Mouse (Mus musculus) left cerebral cortex, adult 2 months (tissue): ENCODE measurements at regions not wholly inside any gene's neighbourhood (a gene's known extent, or its start where the extent isn't known, plus 50 kb on each side); places are given as distances from the start of the nearest gene placed in this dataset.

Experiments used
- DNase-seq, 2 experiments: peaks; one replicate each; pipeline ENCODE4 v3.0.0; 2021 to 2022; ENCODE audit warnings: low spot score in 2 of 2, mixed read lengths in 1 of 2; ENCODE audit errors: extremely low spot score in 1 of 2
- H3K27ac ChIP-seq: fragments of 200-600 bp; 2 replicates; pipeline ENCODE4 v1.8.1; 2022
- H3K4me3 ChIP-seq: fragments of 200-600 bp; 2 replicates; pipeline ENCODE4 v1.8.1; 2022
- CTCF ChIP-seq: fragments of 200-600 bp; IDR thresholded peaks from 2 replicates; pipeline ENCODE4 v1.8.1; 2022; ENCODE audit warnings: antibody characterized with exemption, mild to moderate bottlenecking, moderate library complexity
- intact Hi-C: fragments of 180-260 bp; cut with DNase I; formaldehyde crosslinking; loops from one replicate; pipeline ENCODE4 v1.15.1; 2025

GRCm38 (mm10) chr11:26971161-26971560, 377.4 kb upstream of the Vrk2 start:
- TF ChIP-seq CTCF, result no peak
- Histone ChIP-seq H3K27ac (no peak overlapping the region), H3K4me3 (no peak overlapping the region)
- intact Hi-C loops, result loop anchor here (10.0 kb wide), 1 partner anchor 1656 kb away; no protein-coding TSS in a partner anchor
- DNase-seq, result no peak

GRCm38 (mm10) chr11:26967427-26967826, 373.6 kb upstream of the Vrk2 start:
- no peak for TF ChIP-seq CTCF
- peak overlapping the region; percentile 78 for H3K27ac ChIP-seq
- intact Hi-C loops, result loop anchor here (10.0 kb wide), 3 partner anchors 763 to 1103 kb away; no protein-coding TSS in a partner anchor
- no peak for DNase-seq
- H3K4me3 ChIP-seq, result no peak overlapping the region

DNA sequence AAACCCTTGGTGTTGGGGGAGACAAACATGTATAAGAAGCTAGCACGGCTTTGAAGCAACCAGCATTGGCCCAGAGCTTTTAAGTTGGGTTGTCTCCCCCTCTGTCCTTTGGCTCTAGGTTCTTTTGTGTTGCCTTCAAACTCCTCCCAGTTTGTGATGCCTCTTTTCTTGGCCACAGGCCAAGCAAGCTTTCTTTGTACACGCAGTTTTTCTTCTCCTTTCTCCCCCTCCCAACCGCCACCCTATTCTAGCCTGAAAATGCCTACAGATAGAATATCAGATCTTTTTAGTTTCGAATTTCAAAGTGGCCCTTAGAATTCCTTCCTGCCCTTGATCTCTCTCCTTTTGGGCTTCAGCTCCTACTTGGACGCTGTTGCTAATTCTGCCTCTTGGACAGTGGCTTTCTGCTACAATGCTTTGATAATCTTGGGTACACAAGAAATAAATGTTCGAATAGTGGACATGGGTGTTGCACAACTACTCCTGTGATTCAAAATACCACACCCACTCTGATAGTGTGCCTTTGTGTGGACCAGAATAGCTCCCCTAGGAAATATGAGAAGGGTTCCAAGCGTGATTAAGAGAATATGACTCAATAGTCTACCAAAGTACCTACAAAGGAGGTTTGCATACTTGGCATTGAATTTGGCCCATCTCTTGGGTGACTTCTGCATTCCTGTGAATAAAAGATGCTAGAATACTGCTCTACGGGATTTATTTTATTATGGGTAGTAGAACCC, 369.3 kb upstream of the Vrk2 start:
- no peak overlapping the region for H3K4me3 ChIP-seq
- H3K27ac ChIP-seq, result peak overlapping the region; percentile 64
- TF ChIP-seq CTCF, result no peak
- DNase-seq, result no peak
- intact Hi-C loops, result loop anchor here (5.0 to 10.0 kb wide), 4 partner anchors 371 to 1098 kb away; partner anchors contain the start of genes Gm6899 and Vrk2

DNA sequence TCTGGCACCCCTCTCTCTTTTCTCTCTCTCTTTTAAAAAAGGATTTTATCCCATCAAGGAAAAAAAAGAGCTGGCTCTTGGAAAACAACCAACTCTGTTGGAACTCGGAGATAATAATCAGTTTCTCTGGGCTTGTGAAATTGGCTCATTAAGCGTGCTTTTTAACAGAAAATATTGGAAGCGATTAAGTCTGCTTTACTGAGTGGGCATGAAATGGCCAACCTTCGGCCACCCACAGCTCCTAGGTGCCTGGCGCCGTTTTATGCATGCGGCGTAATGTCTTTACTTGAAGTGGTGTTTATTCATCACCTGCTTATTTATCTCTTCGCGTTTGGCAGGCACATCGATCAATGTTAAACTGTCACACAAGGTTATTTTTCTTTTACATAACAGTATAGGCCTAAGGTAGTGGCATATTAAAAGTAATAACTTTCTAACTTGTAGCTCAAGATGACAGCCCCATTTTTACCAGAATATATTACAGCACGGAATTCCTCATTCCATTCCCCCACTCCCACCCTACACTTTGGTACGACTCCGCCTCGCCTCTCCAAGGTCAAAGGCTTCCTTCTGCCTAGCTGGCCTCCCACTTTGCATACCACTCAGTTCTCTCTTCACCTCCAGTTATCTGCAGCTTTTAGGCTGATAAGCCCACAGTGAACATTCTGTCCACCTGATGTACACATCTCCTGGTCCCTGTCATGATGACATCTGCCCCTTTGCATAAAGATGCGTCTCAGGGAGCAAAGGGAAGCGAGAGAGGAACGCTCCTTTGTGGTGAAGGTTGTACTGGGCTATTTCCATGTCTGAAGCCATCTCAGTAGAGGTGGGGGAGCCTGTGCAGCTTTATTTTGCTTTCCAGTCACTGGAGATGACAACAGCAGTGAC, 368.5 kb upstream of the Vrk2 start:
- no peak for TF ChIP-seq CTCF
- intact Hi-C loops, result loop anchor here (5.0 to 10.0 kb wide), 4 partner anchors 370 to 1097 kb away; partner anchors contain the start of genes Gm6899 and Vrk2
- DNase-seq, result no peak
- Histone ChIP-seq H3K27ac (peak overlapping the region; percentile 64), H3K4me3 (no peak overlapping the region)

GRCm38 (mm10) chr11:26961336-26961980, 367.7 kb upstream of the Vrk2 start:
- TF ChIP-seq CTCF, result peak; percentile 72
- H3K27ac ChIP-seq, result peak overlapping the region; percentile 53; the same call in 1 of the 2 replicates
- intact Hi-C loops, result loop anchor here (5.0 to 10.0 kb wide), 4 partner anchors 369 to 1097 kb away; partner anchors contain the start of genes Gm6899 and Vrk2
- H3K4me3 ChIP-seq, result no peak overlapping the region
- DNase-seq, result peak; percentile 86 to 94

DNA sequence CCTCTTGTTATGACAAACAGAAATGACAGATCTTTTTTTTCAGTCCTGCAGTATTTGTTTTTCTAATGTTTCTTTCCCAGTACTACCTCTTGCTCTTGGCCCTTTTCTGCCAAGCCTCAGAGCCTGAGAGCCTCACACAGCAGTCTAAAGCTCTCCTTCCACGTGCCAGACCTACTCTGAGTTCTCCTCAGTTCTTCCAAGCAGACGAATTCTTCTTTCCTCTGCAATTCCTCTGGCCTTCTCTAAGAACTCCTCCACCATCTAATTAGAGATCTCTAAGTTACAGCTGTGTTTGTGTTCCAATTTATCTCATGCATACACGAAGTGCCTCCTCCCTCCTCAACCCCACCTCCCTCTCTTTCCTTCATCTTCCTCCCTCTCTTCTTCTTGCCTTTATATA, 362.4 kb upstream of the Vrk2 start:
- Histone ChIP-seq H3K4me3 (no peak overlapping the region), H3K27ac (peak overlapping the region; percentile 47; the same call in 1 of the 2 replicates)
- no peak for DNase-seq
- intact Hi-C loops, result loop anchor here (2.0 kb wide), 1 partner anchor 153 kb away; no protein-coding TSS in a partner anchor
- TF ChIP-seq CTCF, result no peak

GRCm38 (mm10) chr11:26931766-26932165, 338.0 kb upstream of the Vrk2 start:
- Histone ChIP-seq H3K27ac (no peak overlapping the region), H3K4me3 (no peak overlapping the region)
- no peak for TF ChIP-seq CTCF
- DNase-seq, result no peak
- intact Hi-C loops, result no loop called here

GRCm38 (mm10) chr11:26907099-26907498, 313.3 kb upstream of the Vrk2 start:
- no peak for DNase-seq
- Histone ChIP-seq H3K4me3 (no peak overlapping the region), H3K27ac (no peak overlapping the region)
- intact Hi-C loops, result no loop called here
- no peak for TF ChIP-seq CTCF

DNA sequence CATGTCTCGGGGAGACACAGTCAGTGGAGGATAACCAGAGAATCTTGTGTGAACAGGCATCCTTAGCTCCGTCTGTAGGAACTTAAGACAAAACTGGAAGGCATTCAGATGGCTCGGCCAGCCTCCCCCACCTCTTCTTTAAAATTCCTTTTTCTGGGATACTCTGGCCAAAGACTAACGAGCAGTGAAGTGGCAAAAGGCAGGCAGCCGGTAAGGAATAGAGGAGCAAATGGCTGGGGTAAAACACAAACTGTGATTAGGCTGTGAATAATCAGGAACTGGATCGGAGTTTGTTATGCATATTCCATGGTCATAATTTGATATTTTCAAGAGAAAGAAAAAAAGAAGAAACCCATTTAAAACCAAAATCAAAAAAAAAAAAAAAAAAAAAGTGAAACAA, 287.8 kb upstream of the Vrk2 start:
- no peak for TF ChIP-seq CTCF
- no peak for DNase-seq
- H3K27ac ChIP-seq, result no peak overlapping the region
- H3K4me3 ChIP-seq, result no peak overlapping the region
- intact Hi-C loops, result no loop called here
